Mouse (Mus musculus) layer of hippocampus, adult 11-12 months (tissue): ENCODE data around the gene Cxxc4.
A peak's percentile ranks its signal among the peaks of the same experiment; 100 is the strongest.
"Not testable (repeated sequence)": the region's sequence is repeated elsewhere in the genome, so short reads cannot be mapped to it uniquely, and the experiment has no call there.

Experiments
- DNase-seq: peaks from one replicate; pipeline ENCODE4 v3.0.0; 2022; ENCODE audit warnings: low spot score

Cxxc4 gene

DNA sequence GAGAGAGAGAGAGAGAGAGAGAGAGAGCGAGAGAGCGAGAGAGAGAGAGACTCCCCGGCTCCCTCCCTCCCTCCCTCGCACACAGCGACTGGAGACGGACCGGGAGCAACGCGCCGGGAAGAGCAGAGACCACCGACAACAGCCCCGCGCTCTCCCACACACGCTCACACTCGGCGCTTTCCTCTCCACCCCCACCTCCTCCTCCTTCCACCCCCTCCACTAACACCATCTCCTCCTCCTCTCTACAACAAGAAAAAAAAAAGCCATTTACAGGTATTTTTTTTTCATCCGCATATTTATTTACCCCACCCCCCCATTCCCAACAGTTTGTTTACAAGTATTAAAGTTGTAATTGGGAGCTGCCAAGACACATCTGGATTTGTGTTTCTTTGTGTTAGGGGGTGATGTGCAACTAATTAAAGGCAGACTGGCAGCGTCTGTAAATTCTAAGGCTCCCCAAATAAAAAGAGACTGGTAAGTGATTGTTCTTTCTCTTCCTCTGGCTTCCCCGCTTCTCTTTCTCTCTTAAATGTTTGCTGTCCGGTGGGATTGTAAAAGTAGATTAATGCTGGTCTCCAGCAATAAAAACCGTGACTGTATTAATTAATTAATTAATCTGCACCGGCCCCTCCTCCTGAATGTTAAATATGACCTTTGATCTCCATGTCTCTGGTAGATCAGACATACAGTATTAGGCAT lies at the start of gene Cxxc4:
TSS of gene Cxxc4 (plus strand) at position 71 of the 699 bp plus-strand sequence.
- no peak for DNase-seq

DNA sequence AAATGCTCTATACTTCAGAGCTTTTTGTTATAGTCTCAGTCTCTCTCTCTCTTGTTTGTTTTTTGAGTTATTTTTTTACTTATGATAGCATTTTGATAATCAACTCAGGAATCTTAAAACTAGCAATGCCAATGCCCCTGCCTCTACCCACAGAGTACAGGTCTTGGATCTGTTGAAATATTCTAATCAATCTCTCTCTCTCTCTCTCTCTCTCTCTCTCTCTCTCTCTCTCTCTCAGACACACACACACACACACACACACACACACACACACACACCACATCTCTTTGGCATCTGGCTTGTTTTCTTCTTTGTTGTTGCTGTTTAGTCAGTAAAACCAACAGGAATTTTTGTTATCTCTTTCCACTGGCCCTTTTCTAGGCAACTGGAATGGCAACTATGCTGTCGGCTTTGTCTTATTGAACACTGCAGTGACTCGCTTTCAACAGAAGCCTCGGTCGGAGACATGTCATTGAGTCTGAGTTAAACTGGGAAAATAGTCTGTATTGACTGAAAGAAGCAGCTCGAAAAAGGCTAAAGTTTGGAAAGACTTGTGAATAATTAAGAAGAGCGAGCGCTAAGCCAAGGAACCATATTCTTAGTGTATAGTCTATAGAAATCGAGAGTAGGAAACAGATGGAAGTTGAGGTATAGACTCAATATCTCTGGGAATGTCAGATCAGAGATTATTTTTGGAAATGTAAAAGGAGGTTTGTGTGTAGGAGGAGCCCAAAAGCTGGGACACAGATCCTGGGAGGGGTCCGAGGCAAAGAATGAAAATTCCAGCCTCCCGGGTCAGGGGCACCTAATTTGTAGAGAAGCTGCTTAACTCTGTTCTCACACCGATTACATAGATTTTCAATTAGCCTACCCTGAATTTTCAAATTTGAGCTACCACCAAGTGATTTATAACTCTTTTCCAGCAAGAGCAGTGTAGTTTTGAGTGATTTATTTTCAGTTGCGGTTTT lies 47.0 kb upstream of the Cxxc4 start:
- no peak for DNase-seq

DNA sequence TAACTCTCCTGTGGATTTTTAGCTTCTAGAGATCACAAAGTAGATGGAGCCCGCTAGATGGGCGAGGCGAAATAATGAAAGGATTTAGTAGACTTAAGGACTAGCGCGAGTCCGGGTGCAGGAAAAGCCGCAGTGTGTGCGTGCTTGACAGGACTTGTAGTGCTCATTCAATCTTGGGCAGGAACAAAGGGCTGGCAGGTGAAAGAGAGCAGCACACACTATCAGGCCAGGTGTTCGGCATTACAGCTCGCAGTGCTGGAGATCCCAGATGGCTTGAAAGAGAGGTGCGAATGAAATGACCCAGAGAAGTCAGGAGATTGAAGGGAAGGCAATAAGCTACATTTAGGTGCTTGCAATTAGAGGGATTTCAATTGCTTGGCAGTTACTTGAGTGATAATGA lies 46.2 kb upstream of the Cxxc4 start:
- no peak for DNase-seq

DNA sequence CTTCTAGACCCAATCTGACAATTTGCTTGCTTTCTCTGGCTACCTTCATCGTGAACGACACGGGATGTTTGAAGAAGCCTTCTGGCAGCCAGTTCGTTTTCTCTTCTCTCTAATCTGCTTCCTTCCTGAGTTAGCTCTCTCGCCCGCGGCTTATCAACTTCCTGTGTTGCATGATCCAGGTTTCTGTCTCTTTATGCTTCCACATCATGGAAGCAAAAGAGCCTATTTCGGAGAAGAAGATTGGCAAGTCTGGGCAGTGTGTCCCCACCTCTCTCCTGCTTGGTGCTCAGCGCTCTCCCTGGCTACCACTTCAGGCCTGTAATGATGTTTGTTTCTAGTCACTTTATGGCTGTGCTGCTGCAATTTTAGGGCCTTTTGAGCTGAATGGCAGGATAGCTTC lies 36.4 kb upstream of the Cxxc4 start:
- no peak for DNase-seq

DNA sequence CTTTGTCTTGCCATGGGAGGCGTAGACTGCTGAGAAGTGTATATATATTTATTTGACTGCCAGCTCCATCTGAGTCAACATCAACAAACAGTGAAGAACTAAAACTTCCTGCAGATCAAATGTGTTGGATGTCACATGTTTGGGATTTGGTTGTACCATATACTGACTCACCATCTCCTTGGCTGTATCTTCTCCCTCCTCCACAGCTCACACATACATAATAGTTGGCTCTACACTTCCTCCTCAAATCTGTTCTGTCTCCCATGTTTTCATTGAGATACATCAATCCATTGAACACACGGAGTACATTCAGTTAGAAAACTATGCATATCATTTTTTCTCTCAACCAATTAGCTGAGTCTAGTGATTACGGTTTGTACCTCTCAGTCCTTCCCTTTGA lies 29.7 kb upstream of the Cxxc4 start:
- no peak for DNase-seq

DNA sequence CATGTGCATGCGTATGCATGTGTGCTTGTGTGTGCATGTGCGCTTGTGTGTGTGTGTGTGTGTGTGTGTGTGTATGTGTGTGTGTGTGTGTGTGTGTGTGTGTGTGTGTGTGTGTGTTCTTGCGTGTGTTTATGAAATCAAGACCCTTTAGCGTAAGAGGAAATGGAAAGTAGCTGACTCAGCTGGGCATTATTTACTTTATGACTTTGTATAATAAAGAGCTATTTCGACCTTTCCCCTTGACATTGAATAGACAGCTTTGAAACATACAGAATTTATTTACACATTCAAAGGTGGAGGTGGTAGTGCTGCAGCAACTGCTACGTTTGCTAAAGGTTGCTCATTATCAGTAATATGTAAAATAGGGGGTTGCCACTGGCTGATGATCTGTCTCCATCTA lies 25.3 kb upstream of the Cxxc4 start:
- no peak for DNase-seq

DNA sequence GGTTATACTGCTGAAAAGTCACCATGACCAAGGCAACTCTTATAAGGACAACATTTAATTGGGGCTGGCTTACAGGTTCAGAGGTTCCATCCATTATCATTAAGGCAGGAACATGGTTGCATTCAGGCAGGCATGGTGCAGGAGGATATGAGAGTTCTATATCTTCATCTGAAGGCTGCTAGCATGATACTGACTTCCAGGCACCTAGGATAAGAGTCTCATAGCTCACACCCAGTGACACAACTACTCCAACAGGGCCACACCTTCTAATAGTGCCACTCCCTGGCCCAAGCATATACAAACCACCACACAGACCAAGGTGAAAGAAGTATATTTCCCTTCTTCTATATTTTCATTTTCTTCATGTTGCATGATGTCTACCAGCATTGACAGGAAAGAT lies 16.4 kb upstream of the Cxxc4 start:
- not testable (repeated sequence) for DNase-seq

DNA sequence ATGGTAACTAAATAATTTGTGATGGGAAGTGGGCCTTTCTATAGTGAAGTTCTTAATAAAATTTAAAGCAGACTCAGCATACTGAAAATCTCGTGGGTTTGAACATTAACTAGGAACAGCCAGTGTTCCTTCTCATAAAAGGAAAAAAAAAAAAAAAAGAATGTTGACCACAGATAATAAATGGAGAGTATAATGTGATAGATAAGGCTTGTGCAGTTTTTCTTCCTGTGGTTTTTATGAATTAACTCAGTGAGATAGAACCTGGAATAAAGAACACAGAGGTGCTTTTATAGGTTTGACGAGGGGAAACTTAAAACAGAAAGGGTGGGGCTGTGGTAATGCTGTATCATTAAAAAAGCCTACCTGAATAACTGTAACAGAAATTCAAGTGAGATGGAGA lies 15.3 kb upstream of the Cxxc4 start:
- DNase-seq: no peak

DNA sequence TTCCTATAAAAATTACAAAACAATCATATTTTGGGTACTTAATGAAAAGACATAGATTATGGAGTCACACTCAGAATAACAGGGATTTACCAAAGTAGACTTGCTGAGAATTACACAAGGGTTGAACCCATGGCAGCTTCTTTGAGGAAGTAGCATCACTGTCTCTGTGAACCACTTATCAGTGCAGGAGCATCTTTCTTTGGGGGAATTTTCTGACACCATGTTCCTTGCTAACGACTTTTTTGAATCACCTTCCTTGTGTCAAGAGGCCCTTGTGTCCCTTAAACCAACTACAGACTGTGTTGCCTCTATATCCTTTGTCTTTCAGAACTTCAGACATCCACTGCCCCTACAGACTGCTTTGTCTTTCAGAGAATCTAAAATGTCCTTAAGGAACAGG lies 13.7 kb upstream of the Cxxc4 start:
- DNase-seq: no peak

DNA sequence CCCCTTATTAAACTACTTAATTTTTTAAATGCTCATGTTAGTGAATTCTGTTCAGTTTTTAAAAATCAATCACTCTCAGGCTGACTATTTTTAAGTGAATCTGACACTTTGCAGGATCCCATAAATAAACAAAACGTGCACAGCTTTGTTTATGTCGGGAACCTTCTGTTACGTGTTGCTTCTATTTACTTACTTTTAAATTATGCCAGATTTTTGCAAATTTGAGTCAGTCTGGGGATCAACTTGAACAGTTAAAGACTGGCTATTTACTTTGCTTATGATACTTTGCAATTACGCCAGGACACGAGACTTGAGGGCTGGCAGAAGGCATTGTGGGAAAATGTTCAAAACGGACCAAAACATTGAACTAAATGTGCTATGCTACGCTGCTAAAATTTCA lies 12.3 kb upstream of the Cxxc4 start:
- no peak for DNase-seq

DNA sequence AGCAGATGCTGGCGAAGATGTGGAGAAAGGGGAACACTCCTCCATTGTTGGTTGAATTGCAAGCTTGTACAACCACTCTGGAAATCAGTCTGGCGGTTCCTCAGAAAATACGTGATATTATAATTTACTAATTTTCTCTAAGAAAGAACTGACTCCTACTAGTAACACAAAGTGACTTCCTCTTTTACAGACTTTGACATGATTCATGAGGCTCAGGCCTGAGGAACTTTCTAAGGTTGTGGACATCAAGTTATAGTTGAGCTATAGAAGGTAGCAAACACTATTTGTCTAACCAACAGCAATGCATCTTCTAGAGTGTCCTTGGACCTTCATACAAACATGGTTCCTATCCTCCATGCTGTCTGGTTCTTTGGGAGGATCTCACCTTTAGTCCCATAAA lies 10.4 kb upstream of the Cxxc4 start:
- no peak for DNase-seq

DNA sequence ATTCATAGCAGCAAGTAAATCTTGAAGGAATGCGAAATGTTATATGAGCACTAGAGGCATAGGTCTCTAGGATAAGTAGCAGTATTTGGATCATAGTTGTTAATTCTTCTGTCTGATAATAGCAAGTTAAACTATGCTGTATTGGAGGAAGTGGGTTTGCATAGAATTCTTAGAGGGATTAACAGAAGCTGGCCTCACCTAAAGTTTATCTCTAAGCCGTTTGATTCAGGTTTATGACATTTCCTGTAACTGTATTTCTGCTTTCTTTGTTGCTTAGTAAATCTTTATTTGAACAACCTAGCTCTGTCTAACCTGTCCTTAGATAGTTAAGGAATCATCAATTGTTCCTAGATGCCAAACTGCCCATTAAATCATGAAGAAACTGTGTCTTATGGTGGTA lies 3.5 kb upstream of the Cxxc4 start:
- no peak for DNase-seq

DNA sequence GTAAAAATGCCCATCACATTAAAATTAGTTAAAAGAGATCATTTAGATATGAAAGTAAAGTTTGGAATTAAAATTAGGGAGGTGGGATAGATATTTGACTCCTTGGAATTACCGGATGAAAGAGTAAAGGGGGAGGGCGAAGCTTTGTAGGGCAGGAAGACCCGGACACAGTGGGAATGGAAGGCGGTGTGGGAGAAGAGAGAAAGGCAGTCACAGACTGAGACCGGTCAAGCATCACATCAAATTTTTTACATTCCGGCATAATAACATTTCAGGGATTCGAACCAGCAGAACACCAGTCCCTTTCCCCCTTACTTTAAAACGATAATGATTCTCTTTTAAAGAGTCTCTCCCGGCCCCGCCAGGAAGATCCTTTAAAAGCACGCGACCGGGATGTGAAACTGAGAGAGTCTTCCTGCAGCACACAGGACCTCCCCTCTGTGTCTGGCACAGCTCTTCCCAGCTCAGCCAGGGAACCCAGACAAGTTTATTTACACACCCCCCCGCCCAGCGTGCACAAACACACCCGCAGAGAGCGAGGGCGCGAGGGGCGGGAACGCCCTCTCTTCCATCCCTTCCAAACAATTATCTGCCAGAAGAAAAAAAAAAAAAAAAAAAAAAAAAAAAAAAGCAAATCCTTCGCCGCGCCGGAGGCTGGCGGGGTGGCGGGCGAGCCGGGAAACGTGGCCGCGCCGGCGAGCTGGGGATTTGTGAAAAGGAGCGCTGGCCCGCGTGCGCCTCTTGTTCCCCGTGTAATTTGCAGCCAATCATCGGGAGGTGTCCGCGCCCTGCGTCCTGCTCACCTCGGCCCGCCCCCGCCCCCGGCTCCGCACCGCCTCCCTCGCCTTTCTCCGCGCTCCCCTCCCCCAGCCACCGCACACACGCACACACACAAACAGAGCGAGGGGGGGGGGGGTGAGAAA lies 532 bp upstream of the Cxxc4 start:
- peak; percentile 49 for DNase-seq

DNA sequence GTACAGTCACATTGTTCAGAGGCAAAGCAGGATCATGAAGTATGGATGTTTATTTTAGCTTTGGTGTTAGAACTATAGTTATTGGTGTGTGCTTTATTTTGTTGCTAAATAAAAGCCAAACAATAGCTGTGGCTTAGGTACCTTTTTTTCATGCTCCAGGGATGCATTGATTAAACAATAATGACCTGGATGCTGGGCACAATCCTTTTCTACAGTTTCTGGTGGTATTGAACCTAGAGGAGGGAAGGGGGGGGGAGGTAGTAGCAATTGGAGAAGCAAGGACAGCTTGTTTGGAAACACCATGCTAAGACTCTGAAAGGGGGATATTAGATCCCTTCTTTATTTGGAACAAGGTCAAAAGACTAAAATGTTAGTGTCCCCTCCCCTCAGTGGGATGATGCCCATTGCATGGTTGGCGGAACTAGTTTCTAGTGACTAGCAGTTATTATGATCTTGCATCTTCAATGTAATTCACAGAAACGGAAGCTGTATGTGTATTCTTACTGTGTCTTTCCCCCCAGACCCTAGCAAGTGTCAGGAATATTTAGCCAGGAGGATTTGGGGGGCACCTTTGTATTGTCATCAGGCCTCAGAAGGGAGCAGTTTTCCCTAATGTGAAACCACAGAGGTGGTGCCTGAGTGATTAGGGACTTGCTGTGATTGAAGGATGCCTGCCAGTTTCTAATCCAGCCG lies 975 bp downstream of the Cxxc4 start:
- DNase-seq: no peak

DNA sequence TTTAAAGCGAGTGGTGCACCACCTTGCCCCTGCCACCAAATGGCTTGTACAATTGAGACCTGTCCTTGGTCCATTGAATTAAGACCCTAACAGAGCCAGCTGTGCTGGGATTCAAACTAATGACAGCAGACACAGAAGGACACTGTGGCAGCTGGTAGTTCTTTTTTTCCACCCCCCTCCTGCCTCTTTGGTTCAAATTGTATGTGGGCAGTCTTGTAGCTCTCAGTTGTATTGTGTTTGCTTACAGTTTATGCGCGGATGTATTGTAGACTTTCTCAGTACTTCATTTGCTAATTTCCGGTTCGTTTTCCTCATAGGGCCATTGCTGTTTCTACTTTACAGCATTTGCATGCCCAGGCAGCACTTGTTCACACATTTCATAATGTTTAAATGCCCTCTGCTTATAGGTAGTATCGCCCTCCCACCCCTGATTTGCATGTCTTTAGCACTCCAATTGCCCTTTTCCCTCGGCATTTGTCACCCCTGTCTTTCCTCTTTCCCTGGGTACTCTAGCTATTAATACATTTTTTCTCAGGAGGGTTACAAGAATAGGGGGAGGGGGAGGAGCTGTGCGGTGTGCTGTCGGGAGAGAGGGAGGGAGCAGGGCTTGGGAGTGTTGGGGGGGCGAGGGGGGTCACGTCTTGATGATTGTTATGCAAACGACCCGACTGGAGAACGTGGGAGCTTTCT lies 2.5 kb downstream of the Cxxc4 start:
- DNase-seq: peak; percentile 6

DNA sequence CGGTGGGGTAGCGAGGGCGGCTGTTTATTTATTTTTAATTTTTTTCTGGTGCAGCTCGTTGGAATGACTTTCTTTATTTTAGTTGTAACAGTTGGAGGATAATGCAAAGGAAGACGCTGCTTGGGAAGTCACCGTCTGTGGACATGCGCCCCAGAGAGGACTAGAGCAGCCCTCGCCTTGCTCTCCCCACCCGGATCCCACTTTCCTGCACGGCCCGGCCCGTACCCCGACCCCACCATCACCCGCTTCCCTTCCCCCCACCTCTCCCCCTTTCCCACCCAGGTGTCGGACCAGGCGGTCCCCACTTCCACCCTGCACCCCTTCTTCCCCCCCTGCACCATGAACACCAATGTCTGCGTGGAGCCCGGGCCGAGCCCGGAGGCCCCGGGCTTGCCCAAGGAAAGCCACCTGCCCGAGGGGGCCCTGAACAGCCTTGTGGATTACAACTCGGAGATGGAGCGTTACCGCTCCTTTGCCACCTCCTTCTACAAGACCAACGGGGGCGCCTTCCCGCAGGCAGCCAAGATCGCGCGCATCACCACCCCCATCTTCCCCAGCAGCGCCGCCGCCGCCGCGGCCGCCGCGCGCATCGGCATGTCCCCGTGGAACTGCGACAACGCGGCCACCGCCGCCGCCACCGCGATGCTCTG lies 3.2 kb downstream of the Cxxc4 start:
- peak; percentile 63 for DNase-seq

DNA sequence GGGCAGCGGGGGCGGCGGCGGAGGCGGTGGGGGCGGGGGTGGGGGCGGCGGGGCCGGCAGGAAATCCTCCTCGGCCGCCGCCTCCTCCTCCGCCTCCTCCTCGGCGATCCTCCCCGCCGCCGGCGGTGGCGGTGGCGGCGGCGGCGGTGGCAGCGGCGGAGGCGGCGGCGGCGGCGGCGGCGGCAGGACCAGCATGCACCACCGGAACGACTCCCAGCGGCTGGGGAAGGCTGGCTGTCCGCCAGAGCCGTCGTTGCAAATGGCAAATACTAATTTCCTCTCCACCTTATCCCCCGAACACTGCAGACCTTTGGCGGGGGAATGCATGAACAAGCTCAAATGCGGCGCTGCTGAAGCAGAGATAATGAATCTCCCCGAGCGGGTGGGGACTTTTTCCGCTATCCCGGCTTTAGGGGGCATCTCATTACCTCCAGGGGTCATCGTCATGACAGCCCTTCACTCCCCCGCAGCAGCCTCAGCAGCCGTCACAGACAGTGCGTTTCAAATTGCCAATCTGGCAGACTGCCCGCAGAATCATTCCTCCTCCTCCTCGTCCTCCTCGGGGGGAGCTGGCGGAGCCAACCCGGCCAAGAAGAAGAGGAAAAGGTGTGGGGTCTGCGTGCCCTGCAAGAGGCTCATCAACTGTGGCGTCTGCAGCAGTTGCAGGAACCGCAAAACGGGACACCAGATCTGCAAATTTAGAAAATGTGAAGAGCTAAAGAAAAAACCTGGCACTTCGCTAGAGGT lies 3.9 kb downstream of the Cxxc4 start:
- peak; percentile 72 for DNase-seq

DNA sequence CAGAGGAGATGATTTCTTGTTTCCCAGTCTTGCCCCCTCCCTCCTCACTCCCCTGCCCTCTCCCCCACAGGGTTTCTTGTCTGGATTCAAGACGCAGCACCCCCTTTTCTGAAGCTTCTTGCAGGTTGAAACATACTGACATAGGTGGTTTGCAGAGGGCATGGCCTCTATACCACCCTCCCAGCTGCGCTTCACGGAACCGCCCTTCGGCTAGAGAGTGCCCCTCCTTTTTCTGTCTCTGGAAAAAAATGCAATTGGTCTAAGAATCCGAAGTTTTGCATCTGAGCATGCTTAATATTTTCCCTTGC lies 4.4 kb downstream of the Cxxc4 start:
- no peak for DNase-seq

DNA sequence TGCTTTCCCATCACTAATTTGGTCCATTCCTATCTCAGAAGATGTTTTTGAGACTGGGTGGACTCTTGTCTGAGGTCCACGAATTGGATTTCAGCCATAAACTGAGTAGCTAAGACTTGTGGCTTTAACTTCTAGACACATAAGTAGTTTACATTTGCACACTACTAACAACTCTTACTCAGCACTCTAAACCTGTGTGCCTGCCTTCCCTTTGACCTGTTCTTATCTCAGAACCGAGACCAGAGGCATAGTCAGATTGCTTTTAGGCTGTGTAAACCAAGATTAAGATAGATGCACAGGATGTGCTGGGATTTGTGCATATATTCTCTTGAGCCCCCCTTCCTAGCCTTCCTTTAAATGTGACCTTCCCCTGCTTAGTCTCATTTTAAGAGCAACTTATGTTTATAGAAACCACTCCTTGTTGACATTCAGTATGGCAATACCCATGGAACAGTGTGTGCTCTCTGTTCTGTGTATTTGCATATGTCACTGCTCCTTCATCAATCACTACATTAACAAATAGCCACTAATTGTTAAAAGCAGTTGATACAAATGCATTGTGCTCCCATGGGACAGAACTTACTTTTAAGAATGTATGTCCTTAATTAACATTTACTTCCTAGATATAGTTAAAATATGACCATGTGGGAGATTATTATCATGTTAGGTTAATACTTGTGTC lies 7.0 kb downstream of the Cxxc4 start:
- no peak for DNase-seq
